Mouse (Mus musculus): ENCODE results near the gene Trim47.

DNA sequence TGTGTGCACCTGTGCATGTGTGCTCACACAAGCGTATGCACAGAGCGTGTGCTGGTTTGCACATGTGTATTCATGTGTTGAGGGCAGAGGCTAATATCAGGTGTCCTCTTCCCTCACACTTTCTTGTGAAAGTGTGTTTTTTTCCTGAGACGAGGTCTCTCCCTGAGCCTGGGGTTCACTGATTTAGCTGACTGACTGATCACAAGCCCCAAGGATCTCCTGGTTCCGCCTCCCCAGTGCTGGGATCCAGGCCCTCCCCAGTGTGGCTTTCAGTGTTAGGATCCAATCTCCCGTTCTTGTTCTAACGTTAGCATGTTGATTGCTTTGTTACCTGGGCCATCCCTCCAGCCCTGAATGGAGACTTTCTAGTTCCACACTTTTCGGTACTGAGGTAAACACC is 26.2 kb downstream of the Trim47 start:
- no peak for TF ChIP-seq GATA1 (IDR thresholded peaks at IDR 0.05; ENCODE audit: low read length)
- TF ChIP-seq TAL1 (IDR thresholded peaks at IDR 0.05; ENCODE audit: low read length): no peak
